Mouse (Mus musculus) kidney, adult 2 months (tissue): ENCODE results near the gene Btk.

ENCODE experiments used
- CTCF ChIP-seq: fragments of 200-500 bp; conservative IDR thresholded peaks from 2 replicates; pipeline ENCODE4 v1.5.1; 2011; ENCODE audit warnings: low read depth, mild to moderate bottlenecking, control low read depth, low read length, moderate library complexity, mixed read lengths; ENCODE audit not compliant: insufficient read depth, insufficient read length
- POLR2A ChIP-seq: fragments of 200-500 bp; IDR thresholded peaks from one replicate; pipeline ENCODE4 v1.6.1; 2011; ENCODE audit warnings: low read depth, low read length, control low read depth

- TF ChIP-seq CTCF (no peak), POLR2A (no peak)
Observed at GRCm38 (mm10) chrX:134623350-134623749, 40.0 kb upstream of the Btk start.
